Mouse (Mus musculus) right cerebral cortex, postnatal 10 days (tissue): ENCODE results near the gene Tmem165.

Source experiments
- DNase-seq, 2 experiments: peaks; one replicate each; pipeline ENCODE4 v3.0.0; 2021; ENCODE audit warnings: low spot score in 2 of 2

Gene Tmem165

GRCm38 (mm10) chr5:76183750-76184261 is at the start of gene Tmem165:
TSS of gene Tmem165 (plus strand) at chr5:76183880.
- peak; percentile 97 for DNase-seq

GRCm38 (mm10) chr5:76135644-76136043 is 48.0 kb upstream of the Tmem165 start:
- DNase-seq: no peak

GRCm38 (mm10) chr5:76136271-76136670 is 47.4 kb upstream of the Tmem165 start:
- DNase-seq: no peak

- DNase-seq: no peak
These were observed 46.1 kb upstream of the Tmem165 start for GRCm38 (mm10) chr5:76137586-76137985.

GRCm38 (mm10) chr5:76138071-76138470 is 45.6 kb upstream of the Tmem165 start:
- DNase-seq: no peak

- no peak for DNase-seq
These were observed 45.2 kb upstream of the Tmem165 start for GRCm38 (mm10) chr5:76138512-76138911.

- peak in 1 of 2 experiments; percentile 33 for DNase-seq
These were observed 44.5 kb upstream of the Tmem165 start for GRCm38 (mm10) chr5:76139171-76139671.

GRCm38 (mm10) chr5:76139808-76140729 is 43.6 kb upstream of the Tmem165 start, which contains the start of gene Srd5a3:
TSS of gene Srd5a3 (plus strand) at chr5:76140271.
- DNase-seq: peak; percentile 96

- no peak for DNase-seq
These were observed 43.0 kb upstream of the Tmem165 start for GRCm38 (mm10) chr5:76140730-76141066.

GRCm38 (mm10) chr5:76143356-76143755 is 40.3 kb upstream of the Tmem165 start:
- DNase-seq: no peak

- no peak for DNase-seq
These were observed 37.3 kb upstream of the Tmem165 start for GRCm38 (mm10) chr5:76146401-76146800.

GRCm38 (mm10) chr5:76149436-76149835 is 34.2 kb upstream of the Tmem165 start:
- no peak for DNase-seq

GRCm38 (mm10) chr5:76152956-76153355 is 30.7 kb upstream of the Tmem165 start:
- peak in 1 of 2 experiments; percentile 3 for DNase-seq

- no peak for DNase-seq
These were observed 30.2 kb upstream of the Tmem165 start for GRCm38 (mm10) chr5:76153430-76153829.

- no peak for DNase-seq
These were observed 29.1 kb upstream of the Tmem165 start for GRCm38 (mm10) chr5:76154434-76155165.

GRCm38 (mm10) chr5:76159555-76159954 is 24.1 kb upstream of the Tmem165 start:
- DNase-seq: no peak

- DNase-seq: no peak
These were observed 23.6 kb upstream of the Tmem165 start for GRCm38 (mm10) chr5:76160086-76160485.

GRCm38 (mm10) chr5:76161491-76161890 is 22.2 kb upstream of the Tmem165 start:
- DNase-seq: no peak

- DNase-seq: no peak
These were observed 20.8 kb upstream of the Tmem165 start for GRCm38 (mm10) chr5:76162926-76163325.

GRCm38 (mm10) chr5:76163828-76164390 is 19.8 kb upstream of the Tmem165 start:
- DNase-seq: no peak

GRCm38 (mm10) chr5:76164827-76165226 is 18.9 kb upstream of the Tmem165 start:
- DNase-seq: no peak

- no peak for DNase-seq
These were observed 13.2 kb upstream of the Tmem165 start for GRCm38 (mm10) chr5:76170522-76170921.
